Mouse (Mus musculus) megakaryocyte, embryonic 14.5 days (primary cell): ENCODE results near the gene Lypd3. TPM values are rescaled to one million over a fixed set of nuclear protein-coding genes. Genes with fewer than 3 reads are reported as not detected.

Experiments used
- H3K27me3 ChIP-seq: replicated peaks from 2 replicates; pipeline ENCODE3; 2012; ENCODE audit warnings: inconsistent platforms
- H3K36me3 ChIP-seq: replicated peaks from 2 replicates; pipeline ENCODE3; 2012; ENCODE audit warnings: low read length, inconsistent platforms, mixed read lengths
- H3K4me1 ChIP-seq: 2 replicates; pipeline ENCODE4 v1.6.1; 2012; ENCODE audit warnings: inconsistent platforms
- H3K4me3 ChIP-seq: replicated peaks from 2 replicates; pipeline ENCODE3; 2012; ENCODE audit warnings: moderate library complexity, mild to moderate bottlenecking, inconsistent platforms
- H3K9me3 ChIP-seq: 2 replicates; pipeline ENCODE4 v1.6.1; 2012; ENCODE audit warnings: inconsistent platforms
- FLI1 ChIP-seq: IDR thresholded peaks from 2 replicates; pipeline ENCODE4 v1.6.1; 2012; ENCODE audit warnings: low read length, inconsistent platforms, mixed read lengths
- GATA1 ChIP-seq: IDR thresholded peaks from 3 replicates; pipeline ENCODE4 v1.6.1; 2012; ENCODE audit warnings: mixed read lengths, low read length, inconsistent platforms, borderline replicate concordance
- polyA plus RNA-seq: library from polyadenylated mRNA; stranded (reverse); fragments of >175 nt; gene quantifications from 2 replicates; pipeline ENCODE4 v1.2.3, GENCODE M21; 2012; ENCODE audit warnings: low replicate concordance; ENCODE audit not compliant: insufficient read depth

The Lypd3 gene
- polyA plus RNA-seq, 1 experiment, result not detected

DNA sequence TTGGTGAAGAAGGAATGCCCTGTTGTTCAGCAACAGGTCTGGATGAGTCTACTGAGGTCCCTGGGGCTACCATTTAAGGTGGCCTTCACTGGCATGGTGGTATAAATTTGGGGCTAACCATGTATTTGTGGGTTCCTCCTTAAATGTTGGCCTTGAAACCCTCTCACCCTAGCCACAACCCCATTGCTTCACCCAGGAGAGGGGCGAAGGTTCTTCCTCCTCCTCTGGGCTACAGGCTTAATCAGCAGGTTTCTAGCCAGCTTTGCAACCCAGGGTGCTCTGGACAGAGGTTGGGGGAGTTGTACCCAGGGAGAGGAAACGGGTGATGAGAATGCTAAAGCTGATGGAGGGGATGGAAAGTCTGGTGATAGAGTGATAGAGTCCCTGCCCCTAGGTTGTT is 40.9 kb upstream of the Lypd3 start:
- no peaks in the 10 kb centered on the region for H3K9me3 ChIP-seq
- H3K4me3 ChIP-seq, result peak overlapping the region; percentile 92
- H3K4me1 ChIP-seq, result peaks cover 41% of the 10 kb centered on the region
- no peaks in the 10 kb centered on the region for H3K36me3 ChIP-seq
- TF ChIP-seq GATA1 (no peak), FLI1 (no peak)
- peaks cover 24% of the 10 kb centered on the region for H3K27me3 ChIP-seq

- Histone ChIP-seq H3K36me3 (no peaks in the 10 kb centered on the region), H3K27me3 (peaks cover 19% of the 10 kb centered on the region), H3K4me3 (no peak overlapping the region), H3K4me1 (peaks cover 41% of the 10 kb centered on the region), H3K9me3 (no peaks in the 10 kb centered on the region)
- TF ChIP-seq GATA1, result no peak
- no peak for TF ChIP-seq FLI1
Measured at GRCm38 (mm10) chr7:24598121-24598520, 38.2 kb upstream of the Lypd3 start.

GRCm38 (mm10) chr7:24599211-24600067 is 36.9 kb upstream of the Lypd3 start:
- Histone ChIP-seq H3K4me3 (no peak overlapping the region), H3K9me3 (no peaks in the 10 kb centered on the region), H3K36me3 (peaks cover 5% of the 10 kb centered on the region), H3K27me3 (peaks cover 13% of the 10 kb centered on the region), H3K4me1 (peaks cover 33% of the 10 kb centered on the region)
- no peak for TF ChIP-seq GATA1
- no peak for TF ChIP-seq FLI1

GRCm38 (mm10) chr7:24600941-24601597 is 35.3 kb upstream of the Lypd3 start:
- Histone ChIP-seq H3K27me3 (no peaks in the 10 kb centered on the region), H3K36me3 (peaks cover 5% of the 10 kb centered on the region), H3K4me3 (peak overlapping the region; percentile 15), H3K4me1 (peaks cover 20% of the 10 kb centered on the region), H3K9me3 (no peaks in the 10 kb centered on the region)
- TF ChIP-seq GATA1, result no peak
- TF ChIP-seq FLI1, result no peak

DNA sequence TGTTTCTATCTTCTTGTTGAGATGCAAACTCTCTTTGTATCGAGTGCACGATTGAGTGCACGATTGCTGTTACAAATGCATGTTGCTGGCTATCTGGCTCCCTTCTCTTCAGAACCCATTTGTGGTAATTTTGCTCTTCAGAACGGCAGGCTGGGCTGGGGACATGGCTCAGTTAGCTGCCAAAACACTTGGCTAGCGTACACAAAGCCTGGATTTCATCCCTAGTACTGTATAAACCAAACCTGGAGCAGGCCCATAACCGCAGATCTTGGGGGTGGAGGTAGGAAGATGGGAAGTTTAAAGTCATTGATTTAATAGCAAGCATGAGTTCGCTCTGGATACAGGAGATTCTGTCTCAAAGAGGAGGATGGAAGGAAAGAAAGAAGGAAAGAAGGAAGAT is 30.8 kb upstream of the Lypd3 start:
- TF ChIP-seq GATA1 (no peak), FLI1 (no peak)
- H3K4me3 ChIP-seq, result no peak overlapping the region
- H3K27me3 ChIP-seq, result no peaks in the 10 kb centered on the region

DNA sequence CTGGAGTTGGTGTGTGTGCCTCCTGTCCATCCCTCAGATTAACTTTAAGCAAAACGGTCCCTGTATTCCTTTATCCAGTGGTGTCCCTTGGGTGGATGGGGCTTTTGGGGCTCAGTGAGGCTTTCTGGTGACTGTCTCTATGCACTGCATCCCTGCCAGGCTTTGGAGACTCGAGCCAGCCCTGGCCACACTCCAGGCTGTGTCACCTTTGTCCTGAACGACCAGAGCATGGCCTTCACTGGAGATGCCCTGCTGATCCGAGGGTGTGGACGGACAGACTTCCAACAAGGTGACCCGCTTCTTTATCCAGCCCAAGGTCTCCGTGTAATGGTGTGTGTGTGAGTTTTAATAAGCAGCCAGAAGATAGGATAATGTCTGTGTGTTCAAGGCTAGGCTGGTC is 30.3 kb upstream of the Lypd3 start:
- Histone ChIP-seq H3K27me3 (no peaks in the 10 kb centered on the region), H3K4me1 (peaks cover 37% of the 10 kb centered on the region), H3K9me3 (no peaks in the 10 kb centered on the region), H3K4me3 (no peak overlapping the region), H3K36me3 (peaks cover 5% of the 10 kb centered on the region)
- TF ChIP-seq FLI1 (no peak), GATA1 (no peak)

More for the DNA sequence above, 30.8 kb upstream of the Lypd3 start:
- Histone ChIP-seq H3K9me3 (no peaks in the 10 kb centered on the region), H3K36me3 (peaks cover 5% of the 10 kb centered on the region), H3K4me1 (peaks cover 33% of the 10 kb centered on the region)

DNA sequence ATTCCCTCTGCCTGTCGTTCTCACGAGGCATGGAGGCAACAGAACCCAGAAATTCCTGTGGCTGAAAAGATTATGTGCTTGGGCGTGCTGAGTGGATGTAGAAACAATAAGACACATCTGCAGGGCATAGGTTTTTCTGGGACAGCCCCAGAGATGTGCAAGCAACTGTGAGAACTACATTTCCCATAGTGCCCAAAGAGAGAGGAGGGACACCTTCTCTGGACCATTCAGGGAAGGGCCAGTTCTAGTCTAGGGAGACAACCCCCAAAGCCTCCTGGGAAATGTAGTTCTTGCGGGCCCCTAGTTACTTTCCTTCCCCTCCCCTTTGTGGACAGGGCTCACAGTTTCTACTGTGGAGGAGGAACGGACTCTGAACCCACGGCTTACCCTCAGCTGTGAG is 28.3 kb upstream of the Lypd3 start:
- H3K27me3 ChIP-seq, result peaks cover 4% of the 10 kb centered on the region
- peaks cover 11% of the 10 kb centered on the region for H3K36me3 ChIP-seq
- H3K4me3 ChIP-seq, result peak overlapping the region; percentile 33
- no peaks in the 10 kb centered on the region for H3K9me3 ChIP-seq
- no peak for TF ChIP-seq GATA1
- TF ChIP-seq FLI1, result no peak
- H3K4me1 ChIP-seq, result peaks cover 39% of the 10 kb centered on the region

GRCm38 (mm10) chr7:24608561-24608960 is 27.8 kb upstream of the Lypd3 start:
- no peaks in the 10 kb centered on the region for H3K9me3 ChIP-seq
- H3K36me3 ChIP-seq, result peaks cover 16% of the 10 kb centered on the region
- no peak for TF ChIP-seq FLI1
- TF ChIP-seq GATA1, result no peak
- peaks cover 4% of the 10 kb centered on the region for H3K27me3 ChIP-seq
- peaks cover 39% of the 10 kb centered on the region for H3K4me1 ChIP-seq
- H3K4me3 ChIP-seq, result peak overlapping the region; percentile 33

- Histone ChIP-seq H3K27me3 (peaks cover 4% of the 10 kb centered on the region), H3K4me1 (peaks cover 43% of the 10 kb centered on the region), H3K9me3 (no peaks in the 10 kb centered on the region), H3K4me3 (peak within 1 kb of the TSS; percentile 92), H3K36me3 (peaks cover 16% of the 10 kb centered on the region)
- TF ChIP-seq GATA1 (no peak), FLI1 (no peak)
Measured at GRCm38 (mm10) chr7:24610144-24610878, 26.0 kb upstream of the Lypd3 start, which contains the start of gene Phldb3. Gene Phldb3 (plus strand): TSS chr7:24610763.
